Mouse (Mus musculus): ENCODE results near the gene Ccser2. TPM values are rescaled to one million over a fixed set of nuclear protein-coding genes. Genes with fewer than 3 reads are reported as not detected.

Ccser2 gene
- polyA plus RNA-seq, 2 experiments: 19.2 to 44.3 TPM

- H3K4me1 ChIP-seq (ENCODE audit: control insufficient read depth, insufficient read depth, low read length): peaks cover 4% of the 10 kb centered on the region; the same call in 1 of the 2 replicates
- no peaks in the 10 kb centered on the region for H3K9me3 ChIP-seq (ENCODE audit: control insufficient read depth, low read length)
- H3K4me2 ChIP-seq (replicated peaks; ENCODE audit: low read depth, low read length, severe bottlenecking): no peak overlapping the region
- H3K27ac ChIP-seq (replicated peaks; ENCODE audit: low read depth, low read length): no peak overlapping the region
- no peak for TF ChIP-seq POLR2A (IDR thresholded peaks at IDR 0.05; ENCODE audit: borderline replicate concordance, extremely low read depth, insufficient read depth, insufficient read length)
- ATAC-seq (ENCODE audit: low FRiP score, low read depth) (no peak), DNase-seq (ENCODE audit: low spot score) (no peak)
- H3K36me3 ChIP-seq (ENCODE audit: control insufficient read depth, insufficient read depth, low read length): peaks cover 15% of the 10 kb centered on the region; the same call in 1 of the 2 replicates
- no peak overlapping the region for H3K9ac ChIP-seq (ENCODE audit: low read depth, low read length, severe bottlenecking)
- H3K4me3 ChIP-seq (replicated peaks; ENCODE audit: low read length): no peak overlapping the region
- no peaks in the 10 kb centered on the region for H3K27me3 ChIP-seq (ENCODE audit: control insufficient read depth, insufficient read depth, low read length)
Measured at GRCm38 (mm10) chr14:36932038-36932437, 36.5 kb downstream of the Ccser2 start.

DNA sequence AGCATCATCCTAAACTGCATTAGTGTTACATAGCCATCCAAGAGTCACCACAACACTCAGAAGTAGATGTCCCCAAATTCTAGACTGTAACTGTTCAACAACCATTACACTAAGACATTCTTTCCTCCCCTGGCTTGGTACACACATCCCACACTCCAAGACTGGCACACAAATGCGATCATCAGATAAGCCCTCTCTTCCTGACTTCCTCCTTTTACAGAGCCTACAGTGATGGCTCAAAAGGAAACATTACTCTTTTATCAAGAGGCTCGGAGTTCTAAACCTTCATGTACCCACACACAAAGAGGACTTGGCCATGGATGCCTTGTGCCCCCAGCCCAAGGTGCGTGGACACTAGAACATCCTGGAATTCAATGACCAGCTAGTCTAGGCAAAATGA, 45.2 kb downstream of the Ccser2 start:
- WGBS: 91% methylated on average over 3 of the region's 3 CpGs
- no peak for TF ChIP-seq POLR2A (IDR thresholded peaks at IDR 0.05; ENCODE audit: borderline replicate concordance, extremely low read depth, insufficient read depth, insufficient read length)
- ATAC-seq (ENCODE audit: low FRiP score, low read depth) (no peak), DNase-seq (ENCODE audit: low spot score) (no peak)
- H3K4me3 ChIP-seq (replicated peaks; ENCODE audit: low read length): no peak overlapping the region
- H3K27ac ChIP-seq (replicated peaks; ENCODE audit: low read depth, low read length): no peak overlapping the region
- peaks cover 7% of the 10 kb centered on the region for H3K4me1 ChIP-seq (ENCODE audit: control insufficient read depth, insufficient read depth, low read length)
- no peak overlapping the region for H3K9ac ChIP-seq (ENCODE audit: low read depth, low read length, severe bottlenecking)
- no peak overlapping the region for H3K4me2 ChIP-seq (replicated peaks; ENCODE audit: low read depth, low read length, severe bottlenecking)
- no peaks in the 10 kb centered on the region for H3K27me3 ChIP-seq (ENCODE audit: control insufficient read depth, insufficient read depth, low read length)
- peaks cover 25% of the 10 kb centered on the region for H3K36me3 ChIP-seq (ENCODE audit: control insufficient read depth, insufficient read depth, low read length)
- H3K9me3 ChIP-seq (ENCODE audit: control insufficient read depth, low read length): no peaks in the 10 kb centered on the region

- H3K9me3 ChIP-seq (ENCODE audit: control insufficient read depth, low read length): no peaks in the 10 kb centered on the region
- H3K9ac ChIP-seq (ENCODE audit: low read depth, low read length, severe bottlenecking): no peak overlapping the region
- no peaks in the 10 kb centered on the region for H3K27me3 ChIP-seq (ENCODE audit: control insufficient read depth, insufficient read depth, low read length)
- no peak for DNase-seq (ENCODE audit: low spot score)
- no peak overlapping the region for H3K27ac ChIP-seq (replicated peaks; ENCODE audit: low read depth, low read length)
- peaks cover 24% of the 10 kb centered on the region for H3K36me3 ChIP-seq (ENCODE audit: control insufficient read depth, insufficient read depth, low read length)
- H3K4me2 ChIP-seq (replicated peaks; ENCODE audit: low read depth, low read length, severe bottlenecking): no peak overlapping the region
- no peak for ATAC-seq (ENCODE audit: low FRiP score, low read depth)
- no peak for TF ChIP-seq POLR2A (IDR thresholded peaks at IDR 0.05; ENCODE audit: borderline replicate concordance, extremely low read depth, insufficient read depth, insufficient read length)
- H3K4me3 ChIP-seq (replicated peaks; ENCODE audit: low read length): no peak overlapping the region
- WGBS: 91% methylated on average over 5 of the region's 5 CpGs
- H3K4me1 ChIP-seq (ENCODE audit: control insufficient read depth, insufficient read depth, low read length): peaks cover 7% of the 10 kb centered on the region
Measured at GRCm38 (mm10) chr14:36921346-36922049, 47.1 kb downstream of the Ccser2 start.

GRCm38 (mm10) chr14:36919886-36920285, 48.7 kb downstream of the Ccser2 start:
- 73% methylated on average over 8 of the region's 8 CpGs for WGBS
- Histone ChIP-seq H3K27ac (replicated peaks; ENCODE audit: low read depth, low read length) (peak overlapping the region; percentile 89), H3K4me1 (ENCODE audit: control insufficient read depth, insufficient read depth, low read length) (peaks cover 7% of the 10 kb centered on the region), H3K4me2 (replicated peaks; ENCODE audit: low read depth, low read length, severe bottlenecking) (peak overlapping the region; percentile 41; the same call in 1 of the 2 replicates), H3K4me3 (replicated peaks; ENCODE audit: low read length) (no peak overlapping the region), H3K36me3 (ENCODE audit: control insufficient read depth, insufficient read depth, low read length) (peaks cover 17% of the 10 kb centered on the region), H3K27me3 (ENCODE audit: control insufficient read depth, insufficient read depth, low read length) (no peaks in the 10 kb centered on the region), H3K9ac (ENCODE audit: low read depth, low read length, severe bottlenecking) (no peak overlapping the region), H3K9me3 (ENCODE audit: control insufficient read depth, low read length) (no peaks in the 10 kb centered on the region)
- no peak for TF ChIP-seq POLR2A (IDR thresholded peaks at IDR 0.05; ENCODE audit: borderline replicate concordance, extremely low read depth, insufficient read depth, insufficient read length)
- no peak for DNase-seq (ENCODE audit: low spot score)
- no peak for ATAC-seq (ENCODE audit: low FRiP score, low read depth)

DNA sequence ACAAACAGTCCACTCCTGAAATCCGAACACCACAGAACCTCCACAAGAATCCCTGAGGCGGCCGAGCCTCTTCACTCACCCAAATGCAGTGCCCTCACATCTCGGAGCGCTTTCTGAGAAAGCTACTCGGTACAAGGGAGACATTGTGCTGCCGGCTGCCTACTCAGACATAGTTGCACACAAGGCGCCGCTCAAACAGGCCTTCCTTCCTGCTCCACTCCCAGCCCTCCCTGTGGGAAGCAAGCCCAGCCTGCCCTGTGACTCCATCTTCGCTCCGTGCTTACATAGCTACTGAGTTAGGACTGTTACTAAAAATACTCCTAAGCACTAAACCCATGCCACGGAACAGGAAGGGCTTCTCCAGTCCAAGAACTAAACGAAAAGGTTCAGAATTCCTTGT, 49.4 kb downstream of the Ccser2 start:
- TF ChIP-seq POLR2A (IDR thresholded peaks at IDR 0.05; ENCODE audit: borderline replicate concordance, extremely low read depth, insufficient read depth, insufficient read length): 0 out of 2 replicates have a peak, but pooled peaks have one; percentile 35
- H3K27me3 ChIP-seq (ENCODE audit: control insufficient read depth, insufficient read depth, low read length): no peaks in the 10 kb centered on the region
- DNase-seq (ENCODE audit: low spot score): peak; percentile 69
- H3K9me3 ChIP-seq (ENCODE audit: control insufficient read depth, low read length): no peaks in the 10 kb centered on the region
- peak overlapping the region; percentile 55 for H3K9ac ChIP-seq (ENCODE audit: low read depth, low read length, severe bottlenecking)
- 32% methylated on average over 13 of the region's 13 CpGs for WGBS
- ATAC-seq (ENCODE audit: low FRiP score, low read depth): peak; percentile 89
- peak overlapping the region; percentile 89 for H3K27ac ChIP-seq (replicated peaks; ENCODE audit: low read depth, low read length)
- H3K4me2 ChIP-seq (replicated peaks; ENCODE audit: low read depth, low read length, severe bottlenecking): peak overlapping the region; percentile 41
- H3K4me1 ChIP-seq (ENCODE audit: control insufficient read depth, insufficient read depth, low read length): peaks cover 7% of the 10 kb centered on the region
- peaks cover 10% of the 10 kb centered on the region; the same call in 1 of the 2 replicates for H3K36me3 ChIP-seq (ENCODE audit: control insufficient read depth, insufficient read depth, low read length)
- H3K4me3 ChIP-seq (replicated peaks; ENCODE audit: low read length): peak overlapping the region; percentile 28

Data from limb, embryonic 14.5 days (tissue).